Mouse (Mus musculus): ENCODE data around the gene Pecam1. TPM values are rescaled to one million over a fixed set of nuclear protein-coding genes. Genes with fewer than 3 reads are reported as not detected.
"Not testable (repeated sequence)": the region's sequence is repeated elsewhere in the genome, so short reads cannot be mapped to it uniquely, and the experiment has no call there.

The Pecam1 gene
- total RNA-seq (2017) = 46.9 to 75.5 TPM (median 51.4 TPM) in 3 replicates

DNA sequence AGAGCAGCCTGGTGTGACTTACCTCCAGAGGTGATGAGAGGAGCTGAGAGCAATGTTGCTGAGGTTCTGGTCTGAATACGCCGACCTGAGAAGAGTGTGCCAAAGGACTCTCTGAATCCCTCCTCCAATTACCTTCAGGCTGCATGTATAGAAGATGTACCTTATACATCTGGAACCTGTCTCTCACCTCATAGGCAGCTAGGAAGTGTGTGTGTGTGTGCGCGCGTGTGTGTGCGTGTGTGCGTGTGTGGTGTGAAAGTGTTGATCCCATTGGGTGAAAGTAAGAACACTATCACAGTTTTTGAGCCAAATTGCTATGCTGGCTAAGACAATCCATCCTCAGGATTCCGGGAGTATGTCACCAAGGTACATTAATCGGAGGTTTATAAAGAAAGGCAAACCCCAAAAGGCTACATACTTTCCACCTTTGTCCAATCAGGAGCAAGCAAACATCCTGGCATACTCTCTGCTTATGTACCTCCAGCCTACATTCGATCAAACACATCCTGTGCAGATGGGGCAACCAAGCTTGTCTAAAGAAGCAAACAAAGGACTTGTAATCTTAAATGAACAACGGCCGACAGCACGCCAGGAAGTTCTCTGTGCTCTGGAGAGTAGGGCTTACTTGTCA lies at the start of gene Pecam1:
TSS of gene Pecam1 (minus strand) at position 508 of the 631 bp plus-strand sequence.
- ATAC-seq (replicated peaks; ENCODE audit: insufficient number of reproducible peaks, low FRiP score, low TSS enrichment, poor library complexity, severe bottlenecking) = no peak

DNA sequence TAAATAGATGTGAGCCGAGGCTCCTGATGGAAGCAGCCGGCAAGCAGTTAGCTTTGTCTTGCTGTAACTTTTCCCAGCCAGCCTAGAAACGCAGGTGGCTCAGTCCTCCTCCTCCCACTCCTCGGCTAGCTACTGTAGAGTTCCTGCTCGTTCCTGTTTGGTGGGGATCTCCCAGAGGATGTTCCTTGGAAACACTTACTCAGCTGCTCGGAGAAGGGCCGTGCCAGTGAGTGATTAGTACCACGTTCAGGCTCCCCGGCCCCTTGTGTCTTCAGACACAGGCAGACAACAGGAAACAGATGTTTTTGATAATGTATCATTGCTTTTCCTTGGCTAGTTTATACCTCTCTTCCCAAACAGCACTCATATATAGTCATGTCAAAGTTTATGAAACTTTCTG lies 45.3 kb upstream of the Pecam1 start:
- no peak for ATAC-seq (replicated peaks; ENCODE audit: insufficient number of reproducible peaks, low FRiP score, low TSS enrichment, poor library complexity, severe bottlenecking)

DNA sequence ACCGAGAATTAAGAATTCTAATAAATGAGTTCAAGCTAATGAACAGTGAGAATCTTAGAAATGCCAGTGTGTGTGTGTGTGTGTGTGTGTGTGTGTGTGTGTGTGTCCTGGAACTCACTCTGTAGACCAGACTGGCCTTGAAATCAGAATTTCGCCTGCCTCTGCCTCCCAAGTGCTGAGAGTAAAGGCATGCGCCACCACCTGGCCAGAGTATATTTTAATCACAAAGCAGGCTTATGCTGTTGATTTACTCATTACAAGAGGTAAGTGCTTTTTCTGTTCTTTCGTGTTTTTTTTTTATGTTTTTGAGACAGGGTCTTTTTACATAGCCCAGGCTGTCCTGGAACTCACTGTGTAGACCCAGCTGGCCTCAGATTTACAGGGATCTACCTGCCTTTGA lies 43.4 kb upstream of the Pecam1 start:
- ATAC-seq (replicated peaks; ENCODE audit: insufficient number of reproducible peaks, low FRiP score, low TSS enrichment, poor library complexity, severe bottlenecking) = no peak

DNA sequence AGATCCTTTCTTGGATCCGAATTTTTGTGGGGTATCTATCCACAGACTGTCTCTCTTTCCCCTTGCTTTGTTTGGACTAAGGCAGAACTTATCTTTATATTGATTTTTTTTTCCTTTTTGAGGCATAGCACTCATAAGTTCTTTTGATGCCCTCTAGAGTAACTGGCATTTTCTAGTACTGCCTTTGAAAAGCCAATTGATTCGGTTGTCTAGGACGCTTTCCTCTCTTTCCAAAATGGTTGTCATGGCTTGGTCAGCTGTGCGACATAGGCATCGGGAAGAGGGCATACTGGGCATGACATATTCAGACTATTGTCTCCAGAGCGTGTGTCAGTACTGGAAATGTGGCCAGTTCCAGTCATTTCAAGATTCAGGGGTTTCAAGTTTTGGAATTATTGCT lies 39.2 kb upstream of the Pecam1 start:
- ATAC-seq (replicated peaks; ENCODE audit: insufficient number of reproducible peaks, low FRiP score, low TSS enrichment, poor library complexity, severe bottlenecking) = no peak

DNA sequence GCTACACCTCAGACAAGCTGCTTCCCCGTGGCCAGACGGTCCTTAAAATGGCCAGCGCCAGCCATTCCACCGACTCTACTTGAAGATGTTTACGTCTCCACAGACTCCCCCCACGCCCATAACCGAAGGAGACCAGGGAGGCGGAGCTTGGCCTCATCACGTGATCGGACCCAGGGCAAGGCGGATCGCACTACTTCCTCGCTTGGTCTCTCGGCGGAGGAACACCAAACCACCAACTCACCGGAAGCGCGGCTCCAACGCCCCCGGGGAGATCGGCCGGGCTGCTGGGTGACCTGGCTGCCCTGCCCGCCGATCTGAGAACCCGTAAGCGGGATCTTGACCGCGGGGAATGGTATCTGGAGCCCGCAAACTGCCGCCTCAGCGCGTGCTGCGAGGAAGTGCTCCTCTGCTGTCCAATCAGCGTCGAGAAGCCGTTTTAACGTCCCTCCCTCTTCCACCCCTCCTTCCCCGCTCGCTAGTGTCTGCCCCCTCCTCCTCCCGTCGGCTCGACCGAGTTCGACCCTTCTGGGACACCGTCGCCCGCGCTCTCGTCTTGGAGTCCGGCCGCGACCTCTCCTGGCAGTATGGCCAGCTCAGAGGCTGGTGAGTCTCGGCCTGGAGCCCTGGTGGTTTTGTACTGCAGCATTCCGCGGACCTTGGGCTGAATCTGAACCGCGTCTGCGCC lies 38.5 kb upstream of the Pecam1 start, which contains the start of the genes Ddx5 and Cep95:
TSS of gene Ddx5 (minus strand) at position 411 of the 685 bp plus-strand sequence.
TSS of gene Cep95 (plus strand) at position 478 of the 685 bp plus-strand sequence.
- ATAC-seq (replicated peaks; ENCODE audit: insufficient number of reproducible peaks, low FRiP score, low TSS enrichment, poor library complexity, severe bottlenecking) = peak; percentile 69

DNA sequence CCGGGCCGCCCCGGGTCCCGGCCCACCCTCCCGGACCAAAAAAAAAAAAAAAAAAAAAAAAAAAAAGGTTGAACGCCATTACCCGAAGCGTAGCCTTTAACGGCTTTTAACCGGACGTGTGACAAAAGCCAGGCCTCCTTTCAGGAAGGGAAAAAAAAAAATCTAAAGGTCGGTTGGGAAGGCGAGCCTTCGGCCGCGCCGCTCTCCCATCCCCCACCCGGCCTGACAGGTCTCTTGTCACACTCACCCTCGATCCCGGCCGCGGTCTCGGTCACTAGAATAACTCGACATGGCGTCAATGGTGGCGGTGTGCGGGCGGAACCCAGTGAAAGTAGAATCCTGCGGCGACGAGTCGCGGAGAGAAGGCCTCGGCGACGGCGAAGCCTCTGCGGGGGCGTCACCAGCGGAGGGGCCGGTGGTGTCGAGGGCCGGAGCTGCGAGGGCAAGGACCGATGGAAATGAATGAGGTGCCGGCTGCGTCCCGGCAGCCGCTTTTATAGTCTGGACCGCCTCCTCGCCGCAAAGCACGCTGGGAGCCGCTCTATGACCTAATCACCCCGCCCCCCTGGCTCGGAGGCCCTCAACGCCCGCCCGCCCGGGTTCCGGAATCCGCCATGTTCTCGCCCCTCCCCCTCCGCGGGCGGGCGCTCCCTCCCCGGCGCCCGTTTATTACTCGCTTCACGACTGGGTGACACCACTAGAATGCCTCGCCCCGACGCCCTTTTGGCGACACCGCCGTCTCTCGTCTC lies 37.8 kb upstream of the Pecam1 start:
- ATAC-seq (replicated peaks; ENCODE audit: insufficient number of reproducible peaks, low FRiP score, low TSS enrichment, poor library complexity, severe bottlenecking) = peak; percentile 64

DNA sequence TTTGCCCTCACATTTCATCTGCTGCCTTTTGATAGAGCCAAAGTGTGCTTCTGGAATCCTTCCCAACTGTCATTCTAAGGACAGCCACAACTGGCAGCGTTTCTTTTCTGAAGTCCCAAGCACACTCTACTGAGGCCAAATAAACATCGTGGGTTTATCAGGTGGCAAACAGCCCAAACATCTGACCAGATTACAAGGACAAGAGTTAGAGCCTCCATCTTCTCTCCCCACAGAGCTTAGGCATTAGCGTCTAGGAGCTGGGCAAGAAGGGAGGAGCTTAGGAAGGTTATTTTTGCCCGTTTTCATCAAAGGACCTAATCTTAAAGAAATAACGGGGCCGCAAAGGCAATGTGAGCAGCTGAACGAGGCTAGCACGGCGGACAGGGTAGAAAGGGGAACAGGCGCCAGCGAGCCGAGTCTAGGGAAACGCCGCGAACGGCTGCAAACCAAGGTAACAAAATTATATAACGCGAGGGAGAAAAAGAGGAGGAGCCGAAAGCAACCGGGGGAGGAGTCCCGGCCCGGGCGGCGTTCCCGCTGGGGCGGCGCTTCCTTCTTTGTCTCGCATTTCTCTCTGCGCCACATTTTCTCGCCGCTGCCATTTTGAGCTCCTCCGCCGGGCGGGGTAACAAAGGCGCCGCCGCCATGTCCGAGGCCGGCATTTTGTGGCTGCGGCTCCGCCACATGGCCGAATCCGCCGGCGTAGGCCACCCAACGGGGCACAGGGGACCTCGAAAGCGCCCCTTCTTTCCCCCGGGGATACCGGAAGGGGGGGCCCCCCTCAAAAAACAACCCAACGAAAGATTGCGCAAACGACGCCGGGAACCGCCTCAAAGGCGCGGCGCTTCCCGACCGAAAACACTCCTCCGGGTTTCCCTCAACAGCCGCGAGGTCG lies 37.0 kb upstream of the Pecam1 start:
- ATAC-seq (replicated peaks; ENCODE audit: insufficient number of reproducible peaks, low FRiP score, low TSS enrichment, poor library complexity, severe bottlenecking) = peak; percentile 32

DNA sequence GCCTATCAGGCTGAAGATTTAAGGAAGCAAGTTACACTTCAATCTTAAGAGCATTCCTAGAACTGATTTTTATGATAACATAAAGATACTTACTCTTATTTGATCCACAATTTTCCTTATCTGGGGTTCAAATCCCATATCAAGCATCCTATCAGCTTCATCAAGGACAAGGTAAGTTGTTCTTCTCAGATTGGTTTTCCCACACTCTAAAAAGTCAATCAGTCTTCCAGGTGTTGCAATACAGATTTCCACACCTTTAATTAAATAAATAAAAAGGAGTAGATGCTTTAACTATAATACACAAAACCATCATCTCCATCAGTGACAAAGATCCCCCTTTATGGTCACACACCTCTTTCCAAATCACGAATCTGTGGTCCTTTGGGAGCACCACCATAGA lies 34.6 kb upstream of the Pecam1 start:
- ATAC-seq (replicated peaks; ENCODE audit: insufficient number of reproducible peaks, low FRiP score, low TSS enrichment, poor library complexity, severe bottlenecking) = no peak

DNA sequence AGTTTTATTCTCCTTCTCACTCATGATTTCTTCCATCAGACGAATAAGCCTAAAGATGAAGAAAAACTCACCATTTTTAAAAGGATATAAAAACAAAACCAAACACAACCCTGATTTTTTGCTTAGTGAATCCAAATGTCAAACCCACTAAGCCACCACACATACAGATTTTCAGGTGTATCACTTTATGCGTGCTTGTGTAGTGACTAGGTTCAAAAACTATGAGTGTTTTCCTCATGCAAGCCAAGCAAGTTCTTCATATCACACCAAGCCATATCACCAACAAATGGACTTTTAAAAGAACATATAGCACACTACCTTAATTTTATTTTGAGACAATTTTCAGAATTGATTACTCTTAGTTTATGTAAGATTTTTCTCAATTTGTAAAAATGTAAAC lies 34.0 kb upstream of the Pecam1 start:
- no peak for ATAC-seq (replicated peaks; ENCODE audit: insufficient number of reproducible peaks, low FRiP score, low TSS enrichment, poor library complexity, severe bottlenecking)

DNA sequence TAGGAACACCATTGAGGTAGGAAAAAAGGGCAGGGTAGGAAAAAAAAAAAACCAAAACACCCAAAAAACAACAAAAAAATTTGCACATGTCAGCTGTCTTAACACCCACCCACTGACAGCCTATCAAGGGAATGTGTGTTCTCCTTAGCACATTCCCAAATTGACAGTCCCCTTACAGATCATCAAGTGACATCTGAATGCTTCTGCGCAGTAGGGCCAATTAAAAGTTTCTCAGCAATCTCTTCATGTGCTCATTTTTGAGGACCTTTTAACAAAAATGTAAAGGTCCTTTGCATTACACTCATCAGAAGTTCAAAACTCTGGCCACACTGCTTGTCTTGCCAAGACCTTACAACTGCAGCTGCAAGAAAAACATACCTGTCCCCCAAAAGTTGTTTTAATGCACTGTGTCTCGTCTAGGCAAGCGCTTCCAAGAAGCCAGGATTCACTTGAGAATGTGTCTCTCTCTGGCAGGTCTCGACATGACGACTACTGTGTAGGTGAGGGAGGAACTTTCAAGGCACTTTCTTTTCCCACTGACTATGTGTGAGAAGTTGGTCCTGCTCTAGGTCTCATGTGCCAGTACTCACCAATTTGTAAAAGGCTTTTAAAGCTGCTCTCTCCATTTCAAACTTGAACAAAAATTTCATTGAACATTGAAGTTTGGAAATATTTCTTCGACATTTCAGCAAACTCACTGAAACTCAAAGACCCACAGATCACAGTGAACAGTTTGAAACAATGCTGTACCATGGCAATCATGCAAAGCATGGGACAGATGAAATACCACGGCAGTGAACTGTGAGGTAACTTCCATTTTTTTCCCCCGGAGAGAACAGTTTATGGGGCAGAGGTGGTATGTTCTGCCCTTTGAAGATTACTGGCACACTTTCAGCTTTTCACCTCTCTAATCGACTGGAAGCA lies 32.7 kb upstream of the Pecam1 start:
- no peak for ATAC-seq (replicated peaks; ENCODE audit: insufficient number of reproducible peaks, low FRiP score, low TSS enrichment, poor library complexity, severe bottlenecking)

DNA sequence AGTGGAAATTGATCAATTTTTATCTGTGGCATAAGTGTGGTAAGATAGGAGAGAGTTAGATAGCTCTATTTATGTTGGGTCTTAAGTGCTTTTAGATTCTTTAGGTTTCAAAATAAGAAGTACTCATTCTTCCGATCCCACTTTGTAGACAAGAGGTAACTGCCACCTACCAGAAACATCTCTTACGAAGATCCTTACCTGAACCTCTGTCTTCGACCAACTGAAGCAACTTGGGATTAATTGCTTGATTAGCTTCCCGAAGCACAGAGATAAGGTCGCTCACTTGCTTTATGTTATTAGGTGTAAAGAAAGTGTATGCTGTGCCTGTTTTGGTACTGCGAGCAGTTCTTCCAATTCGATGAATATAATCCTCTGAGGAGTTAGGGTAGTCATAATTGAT lies 31.8 kb upstream of the Pecam1 start:
- not testable (repeated sequence) for ATAC-seq (replicated peaks; ENCODE audit: insufficient number of reproducible peaks, low FRiP score, low TSS enrichment, poor library complexity, severe bottlenecking)

DNA sequence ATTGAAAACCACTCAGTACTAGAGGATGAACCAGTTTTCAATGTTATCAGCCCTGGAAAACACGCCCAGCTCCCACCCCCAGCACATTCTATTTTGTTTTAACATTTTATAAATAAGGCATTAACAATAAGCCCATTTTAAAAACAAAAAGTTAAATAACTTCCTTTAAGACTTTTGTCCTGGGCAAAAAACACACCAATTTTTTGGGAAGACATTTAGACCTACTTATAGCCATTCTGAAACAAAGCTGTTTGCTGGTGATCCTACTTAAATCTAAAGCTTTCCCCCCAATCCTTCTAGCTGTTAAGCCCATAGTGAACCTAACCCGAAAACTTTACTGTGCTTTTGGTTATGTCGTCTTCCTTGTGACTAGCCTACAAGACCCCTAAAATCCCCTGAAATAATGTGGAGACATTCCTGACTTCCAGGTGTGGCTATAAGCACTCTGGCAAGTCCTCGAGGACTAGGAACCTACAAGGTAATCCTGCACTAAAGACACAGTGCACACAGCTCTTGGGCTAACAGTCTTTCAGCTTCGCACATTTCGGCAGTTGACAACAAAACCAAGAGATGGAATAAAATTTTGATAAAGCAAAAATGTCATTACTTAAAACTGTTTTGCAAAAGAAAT lies 30.3 kb upstream of the Pecam1 start:
- no peak for ATAC-seq (replicated peaks; ENCODE audit: insufficient number of reproducible peaks, low FRiP score, low TSS enrichment, poor library complexity, severe bottlenecking)

DNA sequence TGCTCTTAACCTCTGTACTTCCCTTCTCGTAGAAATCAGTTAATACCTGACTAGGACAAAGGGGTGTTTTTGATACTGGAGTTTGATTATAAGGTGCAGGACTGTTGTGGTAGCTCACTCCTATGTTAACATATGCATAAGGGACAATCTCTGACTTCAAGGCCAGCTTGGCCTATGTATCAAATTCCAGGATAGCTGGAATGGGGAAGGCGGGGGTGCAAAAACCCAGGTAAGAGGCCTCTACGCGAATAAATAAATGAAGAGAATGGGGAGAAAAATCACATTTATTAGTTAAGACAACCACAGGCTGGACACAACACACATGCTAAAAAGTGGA lies 29.6 kb upstream of the Pecam1 start:
- no peak; the same call in 1 of the 2 replicates for ATAC-seq (replicated peaks; ENCODE audit: insufficient number of reproducible peaks, low FRiP score, low TSS enrichment, poor library complexity, severe bottlenecking)

DNA sequence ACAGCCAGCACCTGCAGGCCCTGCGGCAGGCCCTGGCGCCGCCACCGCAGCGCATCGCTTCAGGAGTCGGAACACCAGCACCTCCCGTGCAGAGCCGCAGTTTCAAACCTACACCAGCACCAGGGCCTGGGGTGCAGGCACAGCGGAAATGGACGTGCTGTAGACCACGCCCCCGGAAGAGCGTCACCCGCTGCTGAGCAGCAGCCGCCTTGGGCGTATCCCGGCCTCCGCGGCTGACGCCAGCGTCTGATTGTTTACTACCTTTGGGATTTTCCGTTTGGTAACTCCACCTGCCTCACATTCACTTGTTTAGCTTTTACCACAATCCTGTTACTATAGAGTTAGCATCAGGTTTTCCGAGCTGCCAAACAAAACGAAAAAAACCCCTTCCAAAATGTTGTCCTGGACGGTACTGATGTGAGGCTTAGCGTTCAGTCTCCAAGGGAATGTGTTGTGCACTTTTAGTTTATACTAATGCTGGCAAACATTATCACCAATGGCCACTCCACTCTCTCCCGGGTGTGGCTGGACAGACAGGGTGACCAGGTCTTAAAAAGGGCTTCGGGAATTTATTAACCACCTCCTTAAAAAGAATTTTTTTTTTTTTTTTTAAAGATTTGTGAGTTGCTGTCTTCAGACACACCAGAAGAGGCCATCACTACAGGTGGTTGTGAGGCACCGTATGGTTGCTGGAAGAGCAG lies 29.1 kb upstream of the Pecam1 start, which contains the start of gene Polg2:
TSS of gene Polg2 (minus strand) at position 150 of the 701 bp plus-strand sequence.
- peak; percentile 85 for ATAC-seq (replicated peaks; ENCODE audit: insufficient number of reproducible peaks, low FRiP score, low TSS enrichment, poor library complexity, severe bottlenecking)

DNA sequence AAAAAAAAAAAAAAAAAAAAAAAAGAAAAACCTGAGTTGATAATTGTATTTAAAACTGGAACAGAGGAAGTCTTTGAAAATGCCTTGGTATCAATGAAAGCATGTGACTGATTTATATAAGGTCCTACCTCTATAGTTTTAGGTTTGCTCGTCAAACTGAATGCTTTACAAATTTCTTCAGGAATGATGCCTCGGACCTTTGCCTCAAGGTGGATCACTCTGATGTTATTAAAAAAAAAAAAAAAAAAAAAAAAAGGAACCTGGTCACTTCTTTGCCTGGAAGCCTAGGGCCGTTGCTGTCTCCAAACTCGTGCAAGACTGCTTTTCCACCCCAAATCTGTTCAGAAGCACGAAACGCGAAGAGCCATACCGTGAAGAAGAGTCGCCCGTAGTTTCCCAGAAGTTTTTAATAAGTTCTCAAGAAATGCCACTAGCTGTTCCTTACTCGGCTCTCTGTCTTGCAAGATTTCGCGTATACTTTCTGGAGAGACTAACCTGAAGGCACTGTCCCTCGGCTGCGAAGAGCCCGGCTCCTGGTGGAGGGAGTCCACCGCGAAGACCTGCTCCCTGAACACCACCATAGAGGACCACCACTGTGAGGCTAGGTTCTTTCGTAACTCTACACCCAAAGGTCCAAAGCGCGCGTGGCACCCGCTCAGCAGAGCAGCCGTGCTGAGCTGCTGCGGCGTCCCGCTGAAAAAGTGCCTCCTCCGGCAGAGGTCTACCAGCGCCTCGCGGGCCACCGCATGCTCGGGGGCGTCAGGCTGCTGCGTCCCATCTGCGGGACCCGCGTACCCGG lies 28.4 kb upstream of the Pecam1 start:
- peak; percentile 20 for ATAC-seq (replicated peaks; ENCODE audit: insufficient number of reproducible peaks, low FRiP score, low TSS enrichment, poor library complexity, severe bottlenecking)

DNA sequence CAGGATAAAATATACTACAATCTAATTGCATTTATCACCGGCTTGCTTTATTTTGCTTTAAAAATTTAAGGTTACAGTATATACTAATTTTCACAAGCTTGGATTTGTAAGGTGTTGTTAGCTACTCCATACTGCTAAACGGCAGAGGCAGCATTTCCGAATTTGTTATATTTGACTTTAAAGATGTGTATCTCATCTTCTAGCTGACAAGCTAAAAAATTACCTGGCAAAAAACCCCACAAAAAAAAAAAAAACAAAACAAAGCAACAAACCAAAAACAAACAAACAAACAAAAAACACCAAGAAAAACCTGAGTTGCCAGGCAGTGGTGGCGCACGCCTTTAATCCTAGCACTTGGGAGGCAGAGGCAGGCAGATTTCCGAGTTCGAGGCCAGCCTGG lies 27.7 kb upstream of the Pecam1 start:
- no peak for ATAC-seq (replicated peaks; ENCODE audit: insufficient number of reproducible peaks, low FRiP score, low TSS enrichment, poor library complexity, severe bottlenecking)

Measured in monocyte, adult 5-6 weeks (primary cell).